Mouse (Mus musculus) ES-Bruce4 (cell line): ENCODE data around the gene Mrrf.

ENCODE experiments used
- CTCF ChIP-seq: IDR thresholded peaks from one replicate; pipeline ENCODE4 v1.8.1; 2011; ENCODE audit warnings: low read depth, low read length
- EP300 ChIP-seq: IDR thresholded peaks from 2 replicates; pipeline ENCODE4 v1.6.1; 2011; ENCODE audit warnings: low read depth, low read length; ENCODE audit not compliant: insufficient read depth
- POLR2A ChIP-seq: IDR thresholded peaks from one replicate; pipeline ENCODE4 v1.8.1; 2011; ENCODE audit warnings: low read length; ENCODE audit not compliant: insufficient read depth

DNA sequence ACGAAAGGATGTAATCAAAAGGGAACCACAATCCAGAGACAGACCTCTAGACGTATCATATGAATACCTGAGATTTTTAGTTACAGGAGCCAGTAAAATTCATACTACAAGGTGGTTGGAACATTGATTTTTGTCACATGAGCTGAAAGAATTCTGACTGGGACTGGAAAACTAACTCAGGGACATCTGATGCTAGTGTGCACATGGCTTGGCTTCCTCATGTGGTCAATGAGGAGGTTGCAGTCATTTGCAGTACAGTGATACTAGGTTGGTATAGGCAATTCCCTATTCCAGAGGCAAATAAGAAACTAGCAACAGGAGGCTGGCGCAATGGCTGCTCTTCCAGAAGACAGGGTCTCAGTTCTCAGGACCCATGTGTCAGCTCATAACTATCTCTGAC lies 23.6 kb upstream of the Mrrf start:
- no peak for TF ChIP-seq CTCF
- TF ChIP-seq EP300 = no peak
- TF ChIP-seq POLR2A = no peak
